Mouse (Mus musculus): ENCODE measurements around the gene Hoxa2.

DNA sequence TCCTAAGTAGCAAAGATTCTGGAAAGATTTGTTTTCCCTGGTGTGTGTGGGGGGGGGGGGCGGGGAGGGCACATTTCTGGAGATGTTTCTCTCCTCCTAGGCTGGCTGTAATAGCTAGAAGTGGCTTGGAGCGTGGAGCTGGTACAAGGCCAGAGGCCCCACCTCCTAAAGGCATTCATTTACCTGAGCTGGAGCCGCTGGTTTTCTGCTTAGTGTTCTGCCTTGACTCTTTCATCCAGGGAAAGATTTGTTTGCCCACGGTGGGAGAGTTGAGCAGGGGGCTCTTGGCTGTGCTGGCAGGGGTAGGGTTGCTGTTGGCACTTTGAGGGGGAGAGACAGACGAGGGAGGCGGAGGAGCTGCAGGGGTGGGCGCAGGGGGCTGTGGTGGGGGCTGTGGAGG, 7.3 kb upstream of the Hoxa2 start:
- TF ChIP-seq CTCF (IDR thresholded peaks at IDR 0.05; ENCODE audit: insufficient read depth, low read depth, low read length) (no peak), POLR2A (IDR thresholded peaks at IDR 0.05; ENCODE audit: insufficient read depth, low read depth, low read length) (no peak)

All from olfactory bulb, adult 2 months (tissue).